Mouse (Mus musculus) cerebellum, postnatal 36 days (tissue): ENCODE data around the gene Gm2956.
"Not testable (repeated sequence)": the region's sequence is repeated elsewhere in the genome, so short reads cannot be mapped to it uniquely, and the experiment has no call there.

ENCODE experiments used
- DNase-seq, 2 experiments: peaks; one replicate each; pipeline ENCODE4 v3.0.0; 2021 to 2022; ENCODE audit warnings: mixed read lengths in 2 of 2

Gene Gm2956

DNA sequence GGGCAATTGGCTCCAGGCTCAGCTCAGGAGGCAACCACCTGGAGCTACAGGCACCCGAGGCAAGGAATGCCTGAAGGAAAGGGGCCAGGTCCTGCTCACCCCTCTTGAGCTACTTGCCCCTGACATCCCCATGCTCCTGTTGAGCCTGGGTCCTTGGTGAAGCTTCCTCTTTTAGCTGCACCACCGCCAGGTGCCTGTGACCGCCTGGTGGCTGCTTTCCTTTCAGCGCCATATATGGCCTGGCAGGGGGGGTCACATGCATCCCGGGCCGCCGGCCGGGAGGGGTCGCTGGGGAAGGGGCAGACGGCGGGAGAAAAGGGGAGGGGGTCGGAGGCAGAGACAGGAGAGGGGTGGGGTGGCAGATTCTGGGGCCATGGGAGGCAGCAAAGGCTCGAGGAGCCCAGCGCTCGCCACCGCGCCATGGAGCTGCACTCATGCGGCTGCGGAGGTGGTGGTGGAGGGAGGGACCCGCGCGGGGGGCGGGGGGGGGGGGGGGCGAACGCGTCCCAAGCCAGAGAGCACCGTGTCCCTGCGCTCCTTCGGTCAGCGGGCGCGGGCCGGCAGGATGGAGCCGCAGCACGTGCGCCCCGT, at the start of gene Gm2956:
Gene Gm2956, plus strand, starts transcription at position 541 of the 591 bp plus-strand sequence.
- DNase-seq, result peak in 1 of 2 experiments; percentile 0

- peak in 1 of 2 experiments; percentile 0 for DNase-seq
Observed at GRCm38 (mm10) chr14:3333406-3333805, 979 bp downstream of the Gm2956 start.

- not testable (repeated sequence) for DNase-seq
Observed at GRCm38 (mm10) chr14:3394793-3395192, 62.4 kb downstream of the Gm2956 start, which contains the start of gene Gm10413. TSS of gene Gm10413 (plus strand) at chr14:3395093.
